Mouse (Mus musculus) neural tube, embryonic 13.5 days (tissue): ENCODE results near the gene Clec4b2. TPM values are rescaled to one million over a fixed set of nuclear protein-coding genes. Genes with fewer than 3 reads are reported as not detected.
"Not testable (repeated sequence)": the region's sequence is repeated elsewhere in the genome, so short reads cannot be mapped to it uniquely, and the experiment has no call there.

Experiments
- ATAC-seq: fragments of 200-750 bp; cut with Nextera tagmentation; 2 replicates; pipeline ENCODE4 v1.8.0; 2017; ENCODE audit warnings: low read depth, mild to moderate bottlenecking, moderate TSS enrichment, moderate library complexity
- H3K27ac ChIP-seq: fragments of 300-500 bp; sonication (generic); replicated peaks from 2 replicates; pipeline ENCODE4 v1.5.1; 2015; ENCODE audit warnings: moderate library complexity, mild to moderate bottlenecking, inconsistent platforms
- H3K27me3 ChIP-seq: fragments of 300-500 bp; sonication (generic); 2 replicates; pipeline ENCODE4 v1.6.1; 2015; ENCODE audit warnings: mild to moderate bottlenecking, inconsistent platforms
- H3K36me3 ChIP-seq: fragments of 300-500 bp; sonication (generic); 2 replicates; pipeline ENCODE4 v1.6.1; 2015; ENCODE audit warnings: mild to moderate bottlenecking, inconsistent platforms
- H3K4me1 ChIP-seq: fragments of 300-500 bp; sonication (generic); replicated peaks from 2 replicates; pipeline ENCODE4 v1.6.1; 2015; ENCODE audit warnings: inconsistent platforms
- H3K4me2 ChIP-seq: fragments of 300-500 bp; sonication (generic); 2 replicates; pipeline ENCODE4 v1.6.1; 2015; ENCODE audit warnings: inconsistent platforms, mild to moderate bottlenecking, moderate library complexity
- H3K4me3 ChIP-seq: fragments of 300-500 bp; sonication (generic); 2 replicates; pipeline ENCODE4 v1.5.1; 2015; ENCODE audit warnings: mild to moderate bottlenecking, inconsistent platforms
- H3K9ac ChIP-seq: fragments of 300-500 bp; sonication (generic); 2 replicates; pipeline ENCODE4 v1.6.1; 2015; ENCODE audit warnings: moderate library complexity, mild to moderate bottlenecking, inconsistent platforms
- H3K9me3 ChIP-seq: fragments of 300-500 bp; sonication (generic); 2 replicates; pipeline ENCODE4 v1.6.1; 2016; ENCODE audit warnings: inconsistent platforms
- WGBS: fragments of 180-500 bp; shearing (Covaris S2); methylation state at CpG from one replicate; pipeline ENCODE4 v1.1.7; 2015; 5-methylcytosine and 5-hydroxymethylcytosine counted together
- polyA plus RNA-seq: library from polyadenylated mRNA; unstranded; fragments of >200 nt; fragmentation: Nextera tagmentation; extraction: Ambion mirVana; gene quantifications from 2 replicates; pipeline ENCODE4 v1.2.1, GENCODE M21; 2015

Gene Clec4b2
- polyA plus RNA-seq, 1 experiment from 2014 or later, result not detected

DNA sequence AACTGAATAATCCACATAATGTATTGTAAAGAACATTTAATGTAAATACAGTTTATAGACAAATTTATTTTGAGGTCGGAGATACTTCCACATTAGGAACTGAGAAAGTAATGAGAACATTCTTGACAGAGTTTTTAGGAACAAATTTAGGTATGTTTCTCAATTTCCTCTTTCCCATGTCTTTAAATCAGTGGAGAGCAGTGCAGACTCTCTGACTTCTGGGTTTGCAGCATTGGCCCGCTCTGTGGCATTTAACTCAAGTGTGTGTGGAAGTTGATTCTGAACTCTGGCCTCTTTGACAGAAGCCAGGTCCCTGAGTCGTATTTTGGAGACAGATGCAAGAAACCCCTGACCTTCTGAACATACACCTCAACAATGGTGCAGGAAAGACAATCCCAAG is 57.0 kb downstream of the Clec4b2 start, which contains the start of gene Clec4n:
Gene Clec4n, plus strand, starts transcription at position 200 of the 400 bp plus-strand sequence.
- ATAC-seq, result no peak
- Histone ChIP-seq H3K4me1 (no peaks in the 10 kb centered on the region), H3K4me3 (no peak within 1 kb of the TSS), H3K36me3 (no peaks in the 10 kb centered on the region), H3K27me3 (no peaks in the 10 kb centered on the region), H3K27ac (no peak within 1 kb of the TSS), H3K9ac (no peak within 1 kb of the TSS), H3K9me3 (no peaks in the 10 kb centered on the region), H3K4me2 (no peak within 1 kb of the TSS)
- WGBS, result 73% methylated on average over 3 of the region's 3 CpGs

- no peaks in the 10 kb centered on the region for H3K9me3 ChIP-seq
- no peak for ATAC-seq
- H3K4me2 ChIP-seq, result no peak overlapping the region
- no peaks in the 10 kb centered on the region for H3K4me1 ChIP-seq
- no peak overlapping the region for H3K27ac ChIP-seq
- WGBS, result 74% methylated on average over 2 of the region's 2 CpGs
- no peak overlapping the region for H3K9ac ChIP-seq
- H3K27me3 ChIP-seq, result no peaks in the 10 kb centered on the region
- no peaks in the 10 kb centered on the region for H3K36me3 ChIP-seq
- H3K4me3 ChIP-seq, result no peak overlapping the region
Observed at GRCm38 (mm10) chr6:123231149-123231548, 58.5 kb downstream of the Clec4b2 start.

DNA sequence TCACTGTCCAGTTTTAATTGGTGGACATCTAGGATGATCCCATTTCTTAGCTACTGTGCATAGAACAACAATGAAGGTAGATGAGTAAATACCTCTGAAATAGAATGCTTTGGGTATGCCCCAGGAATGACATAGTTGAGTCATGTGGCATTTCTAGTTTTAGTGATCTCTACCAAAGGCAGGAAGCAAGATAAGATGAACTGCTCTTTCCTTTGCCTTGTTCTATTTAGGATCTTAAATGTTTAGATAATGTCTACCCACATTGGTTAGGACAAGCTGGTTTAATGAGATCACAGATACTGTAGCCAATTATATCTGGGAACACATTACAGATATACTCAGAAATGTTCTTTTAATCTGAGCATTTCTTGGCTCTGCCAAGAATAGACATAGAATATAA is 64.9 kb downstream of the Clec4b2 start:
- Histone ChIP-seq H3K36me3 (no peaks in the 10 kb centered on the region), H3K4me2 (no peak overlapping the region), H3K4me1 (no peaks in the 10 kb centered on the region), H3K9me3 (no peaks in the 10 kb centered on the region), H3K27ac (no peak overlapping the region), H3K9ac (no peak overlapping the region), H3K4me3 (no peak overlapping the region), H3K27me3 (no peaks in the 10 kb centered on the region)
- no peak for ATAC-seq

- no peak overlapping the region for H3K4me2 ChIP-seq
- no peaks in the 10 kb centered on the region for H3K36me3 ChIP-seq
- H3K4me3 ChIP-seq, result no peak overlapping the region
- ATAC-seq, result no peak
- no peak overlapping the region for H3K9ac ChIP-seq
- no peaks in the 10 kb centered on the region for H3K27me3 ChIP-seq
- WGBS, result 88% methylated on average over 5 of the region's 5 CpGs
- H3K9me3 ChIP-seq, result no peaks in the 10 kb centered on the region
- H3K27ac ChIP-seq, result no peak overlapping the region
- no peaks in the 10 kb centered on the region for H3K4me1 ChIP-seq
Observed at GRCm38 (mm10) chr6:123244201-123244600, 71.5 kb downstream of the Clec4b2 start.

GRCm38 (mm10) chr6:123248862-123249261 is 76.2 kb downstream of the Clec4b2 start:
- H3K27ac ChIP-seq, H3K36me3 ChIP-seq, H3K27me3 ChIP-seq, H3K4me3 ChIP-seq, H3K9me3 ChIP-seq, H3K4me1 ChIP-seq, H3K4me2 ChIP-seq, ATAC-seq, H3K9ac ChIP-seq: not testable (repeated sequence)
- WGBS, result 90% methylated on average over 2 of the region's 2 CpGs

DNA sequence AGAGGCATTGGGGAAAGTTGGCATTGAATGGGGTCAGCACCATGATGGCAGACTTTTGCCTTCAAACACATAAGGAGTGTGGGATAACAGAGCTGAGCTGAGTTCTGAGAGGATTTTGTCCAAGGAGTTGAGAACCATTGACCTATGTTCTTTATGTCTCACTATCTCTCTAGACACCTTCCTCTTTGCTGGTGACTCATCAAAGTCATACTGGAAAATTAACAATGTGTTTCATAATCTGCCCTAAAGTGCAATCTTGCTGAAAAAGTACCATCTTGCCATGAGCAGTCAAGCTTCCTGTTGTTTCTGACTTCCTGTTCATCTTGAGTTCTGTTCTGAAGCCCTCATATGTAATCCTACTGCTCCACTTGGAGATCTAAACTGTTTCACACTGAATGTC is 80.0 kb downstream of the Clec4b2 start:
- H3K27ac ChIP-seq, result no peak overlapping the region
- no peak for ATAC-seq
- H3K36me3 ChIP-seq, result no peaks in the 10 kb centered on the region
- H3K4me3 ChIP-seq, result no peak overlapping the region
- no peaks in the 10 kb centered on the region for H3K27me3 ChIP-seq
- no peak overlapping the region for H3K9ac ChIP-seq
- H3K4me2 ChIP-seq, result no peak overlapping the region
- H3K4me1 ChIP-seq, result no peaks in the 10 kb centered on the region
- H3K9me3 ChIP-seq, result no peaks in the 10 kb centered on the region; the same call in 1 of the 2 replicates

Other genes starting within 250 kb of the Clec4b2 start
- 0.88 and 2.7 TPM in 2 replicates for gene Clec4a3, start 220.4 kb upstream of the Clec4b2 start, polyA plus RNA-seq
- not detected in 2 replicates for gene Clec4a4, start 182.5 kb upstream of the Clec4b2 start, polyA plus RNA-seq
- not detected in 2 replicates for gene Clec4b1, start 122.9 kb upstream of the Clec4b2 start, polyA plus RNA-seq
- gene Clec4a2, start 66.5 kb upstream of the Clec4b2 start, polyA plus RNA-seq, result 0.74 and 1.4 TPM in 2 replicates
- gene Clec4n, start 57.0 kb downstream of the Clec4b2 start, polyA plus RNA-seq, result 0.44 and 1.1 TPM in 2 replicates
- not detected in 2 replicates for gene Clec4d, start 89.2 kb downstream of the Clec4b2 start, polyA plus RNA-seq
- gene Clec4e, start 117.0 kb downstream of the Clec4b2 start, polyA plus RNA-seq, result not detected in 2 replicates
- gene Vmn2r19, start 135.4 kb downstream of the Clec4b2 start, polyA plus RNA-seq, result not detected in 2 replicates
- not detected in 2 replicates for gene Vmn2r20, start 245.2 kb downstream of the Clec4b2 start, polyA plus RNA-seq